Mouse (Mus musculus) c-Kit-positive CD71-negative TER-119-negative erythroid progenitor cells, embryonic 14.5 days (primary cell): ENCODE results near the gene Capn8.
"Not testable (repeated sequence)": the region's sequence is repeated elsewhere in the genome, so short reads cannot be mapped to it uniquely, and the experiment has no call there.

Source experiments
- DNase-seq: peaks from one replicate; pipeline ENCODE4 v3.0.0-alpha.2; 2013; ENCODE audit warnings: low read depth

Gene Capn8

GRCm38 (mm10) chr1:182618200-182618947, 53.6 kb downstream of the Capn8 start:
- DNase-seq, result no peak

- DNase-seq, result no peak
These were observed 55.7 kb downstream of the Capn8 start for GRCm38 (mm10) chr1:182620470-182620869.

DNA sequence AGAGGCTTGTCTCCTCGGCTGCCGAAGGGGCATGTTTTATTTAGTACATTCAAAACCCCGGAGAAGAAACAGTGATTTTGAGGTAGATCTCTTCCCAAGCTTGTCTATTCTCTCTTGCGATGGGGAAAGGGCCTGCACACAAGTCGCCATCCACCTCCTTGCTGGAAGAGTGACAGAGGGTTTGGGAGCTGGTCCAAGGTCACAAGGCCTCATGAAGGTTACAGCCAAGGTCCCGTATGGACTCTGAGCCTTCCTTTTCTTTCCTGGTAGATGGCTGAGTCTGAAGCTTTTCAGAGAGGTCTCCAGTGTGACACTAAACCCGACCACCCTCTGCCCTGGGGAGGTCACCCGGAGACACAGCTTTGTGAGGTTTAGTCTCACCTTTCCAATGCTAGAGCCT, 56.4 kb downstream of the Capn8 start:
- DNase-seq, result no peak

- no peak for DNase-seq
These were observed 61.4 kb downstream of the Capn8 start for GRCm38 (mm10) chr1:182626197-182626596.

GRCm38 (mm10) chr1:182629228-182629627, 64.4 kb downstream of the Capn8 start:
- no peak for DNase-seq

DNA sequence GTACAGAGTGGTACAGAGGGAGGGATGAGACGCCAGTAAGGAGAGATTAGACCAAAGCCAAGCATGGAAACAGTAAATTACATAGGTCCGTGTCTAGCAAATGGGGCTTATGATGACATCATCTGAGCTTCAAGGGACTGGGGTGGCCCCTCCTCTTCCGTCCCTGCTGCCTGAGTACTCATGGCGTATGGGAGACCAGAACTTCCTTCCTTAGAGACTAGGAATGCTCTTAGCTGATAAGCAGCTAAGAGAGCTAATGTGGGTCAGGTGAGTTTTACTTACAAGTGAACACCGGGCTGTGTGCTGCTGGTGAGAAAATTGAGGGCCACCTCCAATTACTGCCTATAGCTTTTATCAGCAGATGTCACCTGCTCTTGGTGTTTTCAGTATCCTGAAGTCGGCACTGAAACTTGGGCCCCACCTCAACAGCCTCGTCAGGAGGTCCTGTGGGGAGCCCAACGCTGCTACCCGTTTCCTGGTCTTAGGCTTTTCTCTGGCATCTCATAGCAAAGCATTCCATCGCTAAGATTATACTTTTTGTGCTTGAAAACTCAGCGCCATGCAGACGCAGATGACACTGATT, 69.0 kb downstream of the Capn8 start:
- DNase-seq, result peak; percentile 33

GRCm38 (mm10) chr1:182639016-182639415, 74.2 kb downstream of the Capn8 start:
- no peak for DNase-seq

DNA sequence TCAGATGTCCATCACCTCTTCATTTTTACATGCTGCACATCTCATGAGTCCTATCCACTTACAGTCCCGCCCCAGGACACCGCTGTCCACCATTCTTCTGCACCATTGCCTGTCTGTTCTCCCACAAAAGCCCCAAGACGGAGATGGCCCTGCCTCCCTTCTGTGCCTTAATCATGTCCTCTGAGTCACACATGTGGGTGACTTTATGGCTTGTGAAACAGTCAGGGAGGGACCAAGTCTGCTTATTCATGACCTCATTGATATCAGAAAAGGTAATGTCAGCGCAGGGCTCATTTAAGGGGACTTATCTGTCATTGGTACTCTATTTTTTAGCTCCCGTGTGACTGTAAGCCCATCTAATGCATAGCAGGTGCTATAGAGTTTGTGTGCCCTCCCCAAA, 74.6 kb downstream of the Capn8 start:
- DNase-seq, result no peak

DNA sequence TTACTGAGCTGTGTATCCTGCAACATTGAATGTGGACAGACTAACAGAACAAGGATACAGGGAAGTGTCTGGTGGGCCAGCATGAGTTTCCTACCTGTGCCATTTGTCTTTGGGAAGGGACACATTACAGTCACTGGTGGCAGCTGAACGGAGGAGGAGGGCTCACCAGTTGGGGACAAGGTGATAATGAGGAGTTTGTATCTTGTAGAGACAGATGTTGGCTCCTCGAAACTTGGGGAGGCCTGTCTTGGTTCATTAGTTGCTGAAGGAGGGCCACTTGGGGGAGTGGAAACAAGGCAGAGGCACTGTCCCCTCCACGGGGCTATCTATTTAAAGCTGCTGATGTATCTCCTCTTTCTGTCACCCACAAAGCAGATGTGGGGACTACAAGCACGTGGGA, 75.3 kb downstream of the Capn8 start:
- no peak for DNase-seq

DNA sequence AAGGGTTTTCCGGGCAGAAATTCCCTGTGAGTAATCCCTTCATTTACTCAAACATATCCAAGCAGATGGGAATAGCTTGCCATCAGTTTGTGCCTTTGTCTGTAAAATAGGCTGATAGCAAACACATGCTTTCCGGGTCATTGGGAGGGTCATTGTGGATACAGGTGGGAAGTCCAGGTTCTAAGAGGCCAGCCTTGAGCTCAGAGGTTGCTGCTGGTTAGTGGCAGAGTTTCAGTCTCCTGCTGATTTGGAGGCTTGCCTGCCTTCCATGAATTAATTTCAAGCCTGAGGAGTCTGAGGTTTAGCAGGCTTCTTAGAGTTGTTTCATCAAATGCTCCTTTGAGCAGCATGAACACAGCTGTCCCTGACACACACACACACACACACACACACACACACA, 78.0 kb downstream of the Capn8 start:
- DNase-seq, result no peak

DNA sequence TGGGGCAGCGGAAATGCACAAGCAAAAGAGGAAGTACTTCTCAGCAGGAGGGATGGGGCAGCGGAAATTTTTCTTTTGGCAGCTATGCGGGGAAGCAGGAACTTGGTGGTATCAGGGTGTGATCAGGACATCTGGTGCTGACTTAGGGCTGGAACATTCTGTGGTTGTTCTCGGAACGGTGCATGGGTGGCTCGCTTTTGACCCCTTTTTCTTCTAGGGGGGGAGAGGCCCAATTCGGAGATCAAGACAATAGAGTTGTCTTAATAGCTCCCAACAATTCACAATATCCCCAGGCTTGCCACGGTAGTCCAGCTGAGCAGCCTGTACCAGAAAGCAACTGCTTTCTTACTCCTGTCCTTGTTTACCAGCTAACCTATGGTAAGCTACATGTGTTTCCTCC, 79.6 kb downstream of the Capn8 start:
- DNase-seq, result not testable (repeated sequence)

DNA sequence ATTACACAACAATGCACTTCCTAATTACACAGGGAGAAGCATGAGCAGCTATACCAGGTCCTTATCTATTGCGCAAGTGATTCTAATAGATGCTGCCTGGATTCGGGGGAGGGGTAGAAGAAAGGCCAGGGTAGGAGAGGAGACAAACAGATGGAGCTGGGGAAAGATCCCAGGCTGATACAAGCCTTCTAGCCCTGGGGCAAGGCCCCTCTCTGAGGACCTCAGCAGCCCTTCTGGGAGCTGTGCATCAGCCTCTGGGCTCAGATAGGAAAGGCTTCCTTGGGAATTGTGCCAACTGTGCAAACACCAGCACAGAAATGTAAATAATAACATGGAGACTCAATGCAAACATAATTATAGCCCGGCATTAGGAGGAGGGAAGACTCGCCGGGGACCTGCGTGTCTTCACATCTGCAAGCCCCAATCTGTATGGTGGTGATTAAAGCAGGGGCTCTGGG, 80.4 kb downstream of the Capn8 start:
- DNase-seq, result no peak

GRCm38 (mm10) chr1:182646796-182647195, 82.0 kb downstream of the Capn8 start:
- no peak for DNase-seq

DNA sequence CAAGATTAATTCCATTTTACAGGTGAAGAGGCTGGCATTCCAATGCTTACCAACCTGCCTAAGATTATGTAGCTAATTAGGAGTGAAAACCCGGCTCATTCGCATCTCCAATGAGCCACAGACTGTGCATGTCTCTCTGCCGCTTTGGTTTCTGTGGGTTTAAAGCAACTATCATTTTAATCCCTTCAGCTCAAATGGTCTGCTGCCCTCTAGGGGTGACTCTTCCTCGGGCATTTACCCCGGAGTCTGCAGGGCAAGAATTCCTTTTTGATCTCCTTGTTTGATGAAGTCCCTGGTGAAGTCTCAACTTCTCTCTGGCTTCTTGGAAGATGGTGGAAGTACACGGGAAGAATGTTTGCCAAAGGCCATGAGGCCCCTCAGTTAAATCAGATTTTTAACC, 93.0 kb downstream of the Capn8 start:
- peak; percentile 42 for DNase-seq

- no peak for DNase-seq
These were observed 95.6 kb downstream of the Capn8 start for GRCm38 (mm10) chr1:182660365-182660764.

GRCm38 (mm10) chr1:182663671-182664070, 98.9 kb downstream of the Capn8 start:
- no peak for DNase-seq

DNA sequence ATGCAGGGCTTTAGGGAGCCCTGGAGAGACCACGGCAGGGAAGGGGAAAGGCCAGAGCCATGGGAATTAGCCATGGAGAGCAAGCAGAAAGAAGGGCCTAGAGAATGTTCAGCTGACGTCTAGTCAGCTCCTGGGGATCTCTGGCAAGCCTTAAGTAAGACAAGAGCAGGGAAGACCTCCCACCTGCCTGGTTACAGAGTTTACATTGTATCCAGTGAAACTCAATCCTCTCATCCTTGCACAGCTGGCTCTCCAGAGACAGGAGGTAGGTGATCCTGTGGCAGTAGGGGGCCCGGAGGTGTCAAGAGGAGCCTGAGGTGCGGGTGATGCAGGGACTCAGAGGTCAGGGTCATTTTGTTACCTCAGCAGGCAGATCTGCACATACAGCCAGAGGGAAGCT, 100.0 kb downstream of the Capn8 start:
- DNase-seq, result no peak

- DNase-seq, result no peak
These were observed 102.5 kb downstream of the Capn8 start for GRCm38 (mm10) chr1:182667281-182667680.

GRCm38 (mm10) chr1:182669741-182670140, 104.9 kb downstream of the Capn8 start:
- no peak for DNase-seq

DNA sequence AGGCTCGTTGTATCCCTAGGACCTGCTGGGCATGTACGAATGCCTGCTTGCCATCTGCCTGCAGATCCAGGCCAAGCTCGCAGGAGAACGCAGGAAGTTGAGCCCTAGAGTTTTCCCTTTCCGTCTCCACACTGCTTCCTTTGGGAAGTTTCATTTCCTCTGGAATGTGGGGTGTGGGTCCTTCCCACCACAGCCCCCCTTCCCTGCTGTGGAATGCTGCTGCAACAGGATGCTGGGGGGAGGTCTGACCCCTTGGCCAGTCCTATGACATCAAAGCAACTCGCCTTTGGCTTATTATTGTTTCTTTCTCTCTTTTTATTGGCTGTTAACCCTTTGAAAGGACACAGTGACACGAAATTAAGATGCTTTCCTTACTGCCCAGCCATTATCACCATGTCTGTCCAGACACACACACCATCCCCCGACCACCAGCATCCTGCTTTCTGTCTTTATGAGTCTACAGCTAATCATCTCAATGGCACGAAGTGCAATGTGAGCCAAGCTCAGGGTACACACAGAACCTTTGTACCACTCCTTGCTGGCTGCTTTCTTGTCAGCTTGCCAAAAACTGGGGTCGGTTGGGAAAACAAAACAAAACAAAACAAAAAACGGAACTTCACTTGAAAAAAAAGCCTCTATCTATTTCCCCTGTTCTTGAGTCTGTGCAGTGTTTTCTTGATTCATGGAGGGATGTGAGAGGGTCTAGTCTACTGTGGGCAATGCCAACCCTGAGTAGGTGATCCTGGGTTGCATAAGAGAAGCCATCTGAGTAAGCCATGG, 105.9 kb downstream of the Capn8 start:
- DNase-seq, result no peak

GRCm38 (mm10) chr1:182671343-182671624, 106.5 kb downstream of the Capn8 start:
- no peak for DNase-seq

DNA sequence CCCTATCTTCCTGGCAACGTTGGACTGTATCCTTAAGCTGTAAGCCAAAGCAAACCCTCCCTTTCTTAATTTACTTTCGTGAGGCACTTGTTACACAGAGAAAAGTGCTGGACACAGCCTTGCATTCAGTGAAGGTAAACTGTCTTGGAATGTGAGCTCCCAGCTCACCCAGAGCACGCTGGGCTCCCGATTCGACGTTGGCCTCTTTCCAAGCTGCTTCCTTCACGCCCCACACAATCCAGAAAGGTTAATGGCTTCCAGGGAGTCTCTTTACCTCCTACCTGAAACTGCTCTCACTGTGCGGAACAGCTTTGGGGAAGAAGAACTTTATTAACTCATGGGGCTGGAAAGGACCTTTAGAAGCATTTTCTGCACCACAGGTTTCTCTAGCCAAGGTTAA, 110.5 kb downstream of the Capn8 start:
- DNase-seq, result no peak

DNA sequence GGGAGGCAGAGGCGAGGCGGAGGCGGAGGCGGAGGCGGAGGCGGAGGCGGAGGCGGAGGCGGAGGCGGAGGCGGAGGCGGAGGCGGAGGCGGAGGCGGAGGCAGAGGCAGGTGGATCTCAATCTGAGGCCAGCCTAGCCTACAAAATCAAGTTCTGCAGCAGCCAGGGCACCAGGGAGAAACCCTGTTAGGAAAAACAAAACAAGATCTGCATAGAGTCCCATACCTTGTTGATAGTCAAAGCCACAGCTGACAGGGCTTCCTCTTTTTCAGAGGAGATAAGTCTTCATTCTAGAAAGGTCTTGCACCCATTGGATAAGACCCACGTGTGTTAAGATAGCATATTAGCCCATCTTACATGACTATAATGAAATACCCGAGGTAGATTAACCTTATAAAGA, 113.3 kb downstream of the Capn8 start:
- no peak for DNase-seq
